Mouse (Mus musculus): Measurements from ENCODE around the gene Olfr382. TPM values are rescaled to one million over a fixed set of nuclear protein-coding genes. Genes with fewer than 3 reads are reported as not detected.

The Olfr382 gene
- not detected for polyA plus RNA-seq (2014; fragmentation: Illumina TruSeq; extraction: RNeasy Lipid Tissue Mini Kit (QIAGEN cat#74804); ENCODE audit: low replicate concordance)

DNA sequence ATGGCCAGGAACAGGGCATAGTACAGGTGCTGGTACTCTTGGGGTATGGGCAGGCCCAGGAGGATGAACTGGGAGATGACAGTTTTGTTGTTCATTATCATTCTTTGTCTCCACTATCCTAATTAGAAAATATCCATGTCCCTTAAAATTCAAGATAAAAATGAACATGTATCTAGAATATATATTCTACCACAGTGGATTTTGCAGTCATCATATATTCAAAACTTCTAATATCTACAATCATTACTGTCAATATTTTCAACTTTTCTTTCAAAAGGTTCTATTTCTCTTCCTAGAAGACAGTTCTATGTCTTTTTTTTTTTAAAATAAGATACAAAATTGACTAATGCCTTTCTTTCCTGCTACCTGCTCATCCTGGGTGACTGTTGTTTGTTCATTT, at the start of gene Olfr382:
Gene Olfr382, minus strand, starts transcription at position 101 of the 400 bp plus-strand sequence.

DNA sequence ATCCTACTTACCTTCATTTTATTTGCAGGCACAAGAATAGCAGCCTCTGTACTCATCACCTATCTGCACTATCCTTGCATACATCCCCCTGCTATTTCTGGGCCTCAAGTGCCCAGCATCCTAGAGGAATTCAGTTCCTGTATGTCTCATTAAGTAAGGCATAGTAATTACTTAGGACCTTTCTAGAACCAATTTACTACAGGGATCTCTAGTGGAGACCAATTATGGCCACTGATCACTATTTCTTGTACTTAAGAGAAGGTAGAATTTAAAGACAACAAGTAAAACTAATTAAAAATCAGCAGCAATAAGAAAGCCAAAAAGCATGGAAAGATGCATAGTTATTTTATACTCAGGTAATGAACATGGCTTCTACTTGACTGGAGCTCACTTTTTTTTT, 25.5 kb downstream of the Olfr382 start, which contains the start of gene Olfr381:
Gene Olfr381, minus strand, starts transcription at position 101 of the 400 bp plus-strand sequence.

Other genes starting within 250 kb of the Olfr382 start
- 0.33 TPM for gene Trpv3, start 249.8 kb downstream of the Olfr382 start, polyA plus RNA-seq (2014; fragmentation: Illumina TruSeq; extraction: RNeasy Lipid Tissue Mini Kit (QIAGEN cat#74804); ENCODE audit: low replicate concordance)
- 438 TPM for gene Aspa, start 187.6 kb downstream of the Olfr382 start, polyA plus RNA-seq (2014; fragmentation: Illumina TruSeq; extraction: RNeasy Lipid Tissue Mini Kit (QIAGEN cat#74804); ENCODE audit: low replicate concordance)
- not detected for gene Gm49340, start 187.5 kb downstream of the Olfr382 start, polyA plus RNA-seq (2014; fragmentation: Illumina TruSeq; extraction: RNeasy Lipid Tissue Mini Kit (QIAGEN cat#74804); ENCODE audit: low replicate concordance)
- gene Spata22, start 187.5 kb downstream of the Olfr382 start, polyA plus RNA-seq (2014; fragmentation: Illumina TruSeq; extraction: RNeasy Lipid Tissue Mini Kit (QIAGEN cat#74804); ENCODE audit: low replicate concordance) = 1.3 TPM
- gene Olfr20, start 166.4 kb downstream of the Olfr382 start, polyA plus RNA-seq (2014; fragmentation: Illumina TruSeq; extraction: RNeasy Lipid Tissue Mini Kit (QIAGEN cat#74804); ENCODE audit: low replicate concordance) = not detected
- not detected for gene Olfr376, start 146.0 kb downstream of the Olfr382 start, polyA plus RNA-seq (2014; fragmentation: Illumina TruSeq; extraction: RNeasy Lipid Tissue Mini Kit (QIAGEN cat#74804); ENCODE audit: low replicate concordance)
- not detected for gene Olfr1, start 117.6 kb downstream of the Olfr382 start, polyA plus RNA-seq (2014; fragmentation: Illumina TruSeq; extraction: RNeasy Lipid Tissue Mini Kit (QIAGEN cat#74804); ENCODE audit: low replicate concordance)
- gene Olfr378, start 88.7 kb downstream of the Olfr382 start, polyA plus RNA-seq (2014; fragmentation: Illumina TruSeq; extraction: RNeasy Lipid Tissue Mini Kit (QIAGEN cat#74804); ENCODE audit: low replicate concordance) = not detected
- not detected for gene Olfr380, start 59.7 kb downstream of the Olfr382 start, polyA plus RNA-seq (2014; fragmentation: Illumina TruSeq; extraction: RNeasy Lipid Tissue Mini Kit (QIAGEN cat#74804); ENCODE audit: low replicate concordance)
- not detected for gene Olfr381, start 25.6 kb downstream of the Olfr382 start, polyA plus RNA-seq (2014; fragmentation: Illumina TruSeq; extraction: RNeasy Lipid Tissue Mini Kit (QIAGEN cat#74804); ENCODE audit: low replicate concordance)
- not detected for gene Olfr385, start 75.8 kb upstream of the Olfr382 start, polyA plus RNA-seq (2014; fragmentation: Illumina TruSeq; extraction: RNeasy Lipid Tissue Mini Kit (QIAGEN cat#74804); ENCODE audit: low replicate concordance)
- not detected for gene Olfr384, start 81.4 kb upstream of the Olfr382 start, polyA plus RNA-seq (2014; fragmentation: Illumina TruSeq; extraction: RNeasy Lipid Tissue Mini Kit (QIAGEN cat#74804); ENCODE audit: low replicate concordance)
- not detected for gene Zfp735, start 171.6 kb upstream of the Olfr382 start, polyA plus RNA-seq (2014; fragmentation: Illumina TruSeq; extraction: RNeasy Lipid Tissue Mini Kit (QIAGEN cat#74804); ENCODE audit: low replicate concordance)